Mouse (Mus musculus) liver, adult (tissue): ENCODE measurements around the gene Vps37b.
A peak's percentile ranks its signal among the peaks of the same experiment; 100 is the strongest.

Source experiments
- GATA4 ChIP-seq: IDR thresholded peaks from 2 replicates; pipeline ENCODE4 v1.6.1; 2014; ENCODE audit warnings: mild to moderate bottlenecking, low read length; ENCODE audit not compliant: insufficient replicate concordance

Vps37b gene

GRCm38 (mm10) chr5:124051899-124052491, 19.9 kb upstream of the Vps37b start:
- no peak for TF ChIP-seq GATA4

GRCm38 (mm10) chr5:124050095-124051050, 18.3 kb upstream of the Vps37b start:
- TF ChIP-seq GATA4: peak; percentile 65; the same call in 1 of the 2 replicates

- TF ChIP-seq GATA4: no peak
These were observed 17.4 kb upstream of the Vps37b start for GRCm38 (mm10) chr5:124049249-124050045.

GRCm38 (mm10) chr5:124046741-124047401, 14.8 kb upstream of the Vps37b start:
- no peak for TF ChIP-seq GATA4

- no peak for TF ChIP-seq GATA4
These were observed 13.5 kb upstream of the Vps37b start for GRCm38 (mm10) chr5:124045453-124046010.

GRCm38 (mm10) chr5:124043999-124044398, 11.9 kb upstream of the Vps37b start:
- TF ChIP-seq GATA4: no peak

GRCm38 (mm10) chr5:124043212-124043978, 11.3 kb upstream of the Vps37b start:
- peak; percentile 50; the same call in 1 of the 2 replicates for TF ChIP-seq GATA4

- no peak for TF ChIP-seq GATA4
These were observed 9.0 kb upstream of the Vps37b start for GRCm38 (mm10) chr5:124041097-124041496.

GRCm38 (mm10) chr5:124039602-124040001, 7.5 kb upstream of the Vps37b start:
- no peak for TF ChIP-seq GATA4

GRCm38 (mm10) chr5:124036836-124037235, 4.8 kb upstream of the Vps37b start:
- peak; percentile 7; the same call in 1 of the 2 replicates for TF ChIP-seq GATA4

- no peak for TF ChIP-seq GATA4
These were observed 4.3 kb upstream of the Vps37b start for GRCm38 (mm10) chr5:124036341-124036740.

GRCm38 (mm10) chr5:124035806-124036205, 3.7 kb upstream of the Vps37b start:
- TF ChIP-seq GATA4: no peak

- no peak for TF ChIP-seq GATA4
These were observed 3.3 kb upstream of the Vps37b start for GRCm38 (mm10) chr5:124035406-124035805.

- TF ChIP-seq GATA4: no peak
These were observed 2.4 kb upstream of the Vps37b start for GRCm38 (mm10) chr5:124034471-124034870.
